In genomic region chr8:121635534-121635933, GRCm38 (mm10) we compare ENCODE assay signal across 12 mouse cellular contexts. TPM values are rescaled to one million over a fixed set of nuclear protein-coding genes. Genes with fewer than 3 reads are reported as not detected.
DNase-seq lines count a peak whose midpoint lies in the region; ATAC-seq lines count a peak whose summit lies in the region.
"Had no signal": no experiment of that assay in that cellular context is flagged by ENCODE, and none has a peak within 500 bp of the region (broad histone marks: within the 10 kb centered on the region; RNA-seq: fewer than 3 reads in every experiment).

No protein-coding gene starts in this region.

- H3K9me3 ChIP-seq in hindbrain, embryonic 10.5 days, result no peaks in the 10 kb centered on the region
- no peaks in the 10 kb centered on the region for H3K9me3 ChIP-seq in hindbrain, embryonic 16.5 days (ENCODE audit: control insufficient read depth, low read length)
- H3K9me3 ChIP-seq in heart, embryonic 14.5 days (ENCODE audit: control insufficient read depth, low read length), result no peaks in the 10 kb centered on the region
- H3K9me3 ChIP-seq in forebrain, embryonic 10.5 days, result no peaks in the 10 kb centered on the region

- no peak overlapping the region for H3K9ac ChIP-seq in hindbrain, embryonic 16.5 days (ENCODE audit: low read depth, low read length)
- no peak overlapping the region for H3K9ac ChIP-seq in heart, embryonic 14.5 days (ENCODE audit: low read length)
- H3K9ac ChIP-seq: forebrain, postnatal 0 days had no signal

- ATAC-seq in hindbrain, embryonic 16.5 days, result no peak
- peak; percentile 58; the same call in 1 of the 2 replicates for ATAC-seq in heart, embryonic 14.5 days (ENCODE audit: insufficient number of reproducible peaks, insufficient read depth, low FRiP score, low read depth)

- H3K4me2 ChIP-seq in hindbrain, embryonic 16.5 days (ENCODE audit: low read length), result no peak overlapping the region
- no peak overlapping the region for H3K4me2 ChIP-seq in heart, embryonic 14.5 days (ENCODE audit: low read length)

- WGBS in hindbrain, embryonic 10.5 days, result 78% methylated on average over 6 of the region's 6 CpGs
- 83% methylated on average over 6 of the region's 6 CpGs for WGBS in hindbrain, embryonic 16.5 days
- 41% methylated on average over 6 of the region's 6 CpGs for WGBS in heart, embryonic 14.5 days
- 75% methylated on average over 6 of the region's 6 CpGs for WGBS in forebrain, embryonic 10.5 days

- DNase-seq in hindbrain, embryonic 10.5 days (ENCODE audit: low spot score), result peak; percentile 14
- peak; percentile 18 for DNase-seq in R1 (ENCODE audit: low read depth, low spot score)
- peak; percentile 81 to 88 for DNase-seq in kidney, postnatal 36 days
- no peak for DNase-seq in cerebellum, postnatal 4 days (ENCODE audit: low spot score in 2 of 2)
- no peak for DNase-seq in forebrain, embryonic 10.5 days (ENCODE audit: extremely low spot score, low spot score)
- no peak for DNase-seq in right cerebral cortex, postnatal 10 days (ENCODE audit: low spot score in 2 of 2)
- DNase-seq: cerebellum, adult 11 months; forebrain, postnatal 0 days had no signal

- no peak overlapping the region for H3K4me3 ChIP-seq in hindbrain, embryonic 10.5 days
- no peak overlapping the region for H3K4me3 ChIP-seq in hindbrain, embryonic 16.5 days (ENCODE audit: low read length)
- no peak overlapping the region for H3K4me3 ChIP-seq in heart, embryonic 14.5 days (ENCODE audit: control insufficient read depth in 1 of 2, insufficient read depth in 1 of 2, low read depth in 1 of 2, low read length in 2 of 2)
- H3K4me3 ChIP-seq in forebrain, embryonic 10.5 days, result no peak overlapping the region
- H3K4me3 ChIP-seq: left cerebral cortex, adult 2 months had no signal

- H3K27ac ChIP-seq in hindbrain, embryonic 10.5 days, result no peak overlapping the region
- no peak overlapping the region for H3K27ac ChIP-seq in hindbrain, embryonic 16.5 days (ENCODE audit: low read depth, low read length)
- H3K27ac ChIP-seq in heart, embryonic 14.5 days (replicated peaks in 1 of 2; ENCODE audit: control insufficient read depth in 1 of 2, insufficient read depth in 1 of 2, low read depth in 2 of 2, low read length in 2 of 2), result peak overlapping the region in 1 of 2 experiments; percentile 44; a peak in 2 of 4 replicates
- H3K27ac ChIP-seq in forebrain, embryonic 10.5 days, result no peak overlapping the region
- H3K27ac ChIP-seq: left cerebral cortex, adult 2 months had no signal

- H3K27me3 ChIP-seq in hindbrain, embryonic 10.5 days (ENCODE audit: insufficient read depth, poor library complexity, severe bottlenecking), result no peaks in the 10 kb centered on the region
- no peaks in the 10 kb centered on the region for H3K27me3 ChIP-seq in hindbrain, embryonic 16.5 days (replicated peaks; ENCODE audit: control insufficient read depth, insufficient read depth, low read length)
- no peaks in the 10 kb centered on the region for H3K27me3 ChIP-seq in heart, embryonic 14.5 days (ENCODE audit: control insufficient read depth, insufficient read depth, low read length)
- no peaks in the 10 kb centered on the region for H3K27me3 ChIP-seq in forebrain, embryonic 10.5 days (ENCODE audit: poor library complexity, severe bottlenecking)

- peaks cover 30% of the 10 kb centered on the region for H3K4me1 ChIP-seq in hindbrain, embryonic 10.5 days (replicated peaks)
- H3K4me1 ChIP-seq in hindbrain, embryonic 16.5 days (ENCODE audit: control insufficient read depth, insufficient read depth, low read depth, low read length), result peaks cover 17% of the 10 kb centered on the region
- H3K4me1 ChIP-seq in heart, embryonic 14.5 days (ENCODE audit: control insufficient read depth in 2 of 2, insufficient read depth in 2 of 2, low read length in 2 of 2), result peaks cover 28 to 41% of the 10 kb centered on the region in 2 experiments
- peaks cover 14% of the 10 kb centered on the region for H3K4me1 ChIP-seq in forebrain, embryonic 10.5 days

- H3K36me3 ChIP-seq in hindbrain, embryonic 10.5 days, result peaks cover 31% of the 10 kb centered on the region
- no peaks in the 10 kb centered on the region for H3K36me3 ChIP-seq in hindbrain, embryonic 16.5 days (ENCODE audit: control insufficient read depth, insufficient read depth, low read length)
- H3K36me3 ChIP-seq in heart, embryonic 14.5 days (ENCODE audit: control insufficient read depth, insufficient read depth, low read length), result 0 out of 2 replicates have a peak, but pooled peaks cover 3% of the 10 kb centered on the region
- peaks cover 47% of the 10 kb centered on the region for H3K36me3 ChIP-seq in forebrain, embryonic 10.5 days (replicated peaks)
- H3K36me3 ChIP-seq: G1E had no signal

RNA-seq across cellular contexts. Expression of gene Zcchc14, which starts 17.2 kb away (rescaled TPM):
- 14.6 and 17.3 TPM in 2 replicates for polyA plus RNA-seq in hindbrain, embryonic 10.5 days (2016; fragmentation: Nextera tagmentation; extraction: Ambion mirVana)
- polyA plus RNA-seq in hindbrain, embryonic 16.5 days (2015; fragmentation: Nextera tagmentation; extraction: Ambion mirVana), result 19.3 and 20.9 TPM in 2 replicates
- 12.9 and 13.9 TPM in 2 replicates for polyA plus RNA-seq in heart, embryonic 14.5 days (2014; fragmentation: Nextera tagmentation; extraction: Ambion mirVana)
- polyA plus RNA-seq in forebrain, embryonic 10.5 days (2016; fragmentation: Nextera tagmentation; extraction: Ambion mirVana), result 16.4 and 16.9 TPM in 2 replicates
- polyA plus RNA-seq: G1E had no signal

RNA-seq across cellular contexts. Expression of gene Map1lc3b, which starts 45.4 kb away (rescaled TPM):
- 222 and 268 TPM in 2 replicates for polyA plus RNA-seq in hindbrain, embryonic 10.5 days (2016; fragmentation: Nextera tagmentation; extraction: Ambion mirVana)
- polyA plus RNA-seq in hindbrain, embryonic 16.5 days (2015; fragmentation: Nextera tagmentation; extraction: Ambion mirVana), result 355 and 365 TPM in 2 replicates
- polyA plus RNA-seq in heart, embryonic 14.5 days (2014; fragmentation: Nextera tagmentation; extraction: Ambion mirVana), result 252 and 267 TPM in 2 replicates
- 175 TPM in 2 replicates for polyA plus RNA-seq in forebrain, embryonic 10.5 days (2016; fragmentation: Nextera tagmentation; extraction: Ambion mirVana)

RNA-seq across cellular contexts. Expression of gene Fbxo31, which starts 56.9 kb away (rescaled TPM):
- 16.7 and 18.8 TPM in 2 replicates for polyA plus RNA-seq in hindbrain, embryonic 10.5 days (2016; fragmentation: Nextera tagmentation; extraction: Ambion mirVana)
- 37.0 and 37.5 TPM in 2 replicates for polyA plus RNA-seq in hindbrain, embryonic 16.5 days (2015; fragmentation: Nextera tagmentation; extraction: Ambion mirVana)
- 9.8 and 11.8 TPM in 2 replicates for polyA plus RNA-seq in heart, embryonic 14.5 days (2014; fragmentation: Nextera tagmentation; extraction: Ambion mirVana)
- 13.1 and 14.8 TPM in 2 replicates for polyA plus RNA-seq in forebrain, embryonic 10.5 days (2016; fragmentation: Nextera tagmentation; extraction: Ambion mirVana)

Comparison
In these comparisons a context has a peak if more than half of its experiments do, and no peak if none do; other contexts are left out.
1. DNase-seq: peak in hindbrain, embryonic 10.5 days (single experiment), R1 (single experiment) and kidney, postnatal 36 days (2 of 2); none in cerebellum, postnatal 4 days (0 of 2), forebrain, embryonic 10.5 days (single experiment) and right cerebral cortex, postnatal 10 days (0 of 2).